Mouse (Mus musculus): ENCODE results near the gene Gpc5.

Gene Gpc5

DNA sequence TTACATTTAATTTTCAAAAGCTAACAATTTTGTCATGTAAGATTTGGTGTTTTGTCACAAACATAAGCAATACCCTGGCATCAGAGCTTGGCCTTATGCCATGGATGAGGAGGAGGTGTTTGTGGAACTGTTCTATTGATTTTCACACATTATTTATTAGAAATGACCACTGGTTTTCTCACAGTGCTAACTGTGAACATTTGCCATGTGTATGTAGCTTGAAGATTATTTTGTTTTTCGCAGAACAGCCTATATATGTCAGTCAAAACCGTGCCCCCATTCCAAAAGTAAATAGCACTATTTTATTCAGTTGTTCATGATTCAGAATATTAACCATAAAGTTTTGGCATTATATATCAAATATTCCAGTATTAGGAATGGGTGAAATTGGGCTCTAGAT is 1216.5 kb downstream of the Gpc5 start:
- DNase-seq (ENCODE audit: low read depth), result no peak

- no peak for DNase-seq (ENCODE audit: low read depth)
Observed at GRCm38 (mm10) chr14:116317491-116317890, 1225.5 kb downstream of the Gpc5 start.

- no peak for DNase-seq (ENCODE audit: low read depth)
Observed at GRCm38 (mm10) chr14:116336182-116336581, 1244.2 kb downstream of the Gpc5 start.

GRCm38 (mm10) chr14:116338395-116338794 is 1246.4 kb downstream of the Gpc5 start:
- no peak for DNase-seq (ENCODE audit: low read depth)

DNA sequence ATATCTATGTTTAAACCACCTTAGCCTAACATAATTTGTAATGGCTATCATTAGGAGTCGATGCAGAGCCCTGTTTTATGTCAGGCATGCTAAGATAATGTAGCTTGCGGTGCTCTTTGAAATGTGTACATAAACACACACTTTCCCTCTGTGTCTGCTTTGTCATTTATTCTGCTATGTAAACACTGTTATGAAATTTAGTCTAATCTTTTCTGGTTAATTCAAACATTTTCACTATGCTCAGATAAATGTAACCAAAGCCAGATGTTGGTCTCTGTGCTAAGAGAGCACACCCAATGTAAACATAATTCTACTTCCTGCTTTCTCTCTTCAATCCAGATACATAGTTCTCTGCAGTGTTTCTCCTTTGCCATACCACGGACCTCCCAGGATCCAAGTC is 1256.5 kb downstream of the Gpc5 start:
- DNase-seq (ENCODE audit: low read depth), result no peak

DNA sequence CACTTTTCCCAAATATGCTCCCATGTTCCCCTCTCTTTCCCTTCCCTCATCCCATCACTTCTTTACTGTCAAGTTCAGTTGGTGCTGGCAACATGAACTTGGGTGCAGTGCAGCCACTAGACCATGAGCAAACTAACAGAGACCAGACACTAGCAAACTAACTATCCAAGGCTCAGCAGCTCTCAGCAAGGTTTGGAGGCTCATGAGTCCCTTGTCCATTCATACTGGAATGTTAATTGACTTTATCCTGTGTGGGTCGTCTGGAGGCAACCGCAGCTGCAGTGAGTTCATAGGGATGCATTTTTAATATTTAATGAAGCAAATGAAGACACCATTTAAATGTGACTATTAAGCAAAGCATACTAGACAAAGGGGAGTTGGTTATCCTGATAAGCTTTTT is 1292.6 kb downstream of the Gpc5 start:
- DNase-seq (ENCODE audit: low read depth), result no peak

- DNase-seq (ENCODE audit: low read depth), result no peak
Observed at GRCm38 (mm10) chr14:116415511-116415910, 1323.5 kb downstream of the Gpc5 start.

GRCm38 (mm10) chr14:116448219-116448618 is 1356.2 kb downstream of the Gpc5 start:
- no peak for DNase-seq (ENCODE audit: low read depth)

DNA sequence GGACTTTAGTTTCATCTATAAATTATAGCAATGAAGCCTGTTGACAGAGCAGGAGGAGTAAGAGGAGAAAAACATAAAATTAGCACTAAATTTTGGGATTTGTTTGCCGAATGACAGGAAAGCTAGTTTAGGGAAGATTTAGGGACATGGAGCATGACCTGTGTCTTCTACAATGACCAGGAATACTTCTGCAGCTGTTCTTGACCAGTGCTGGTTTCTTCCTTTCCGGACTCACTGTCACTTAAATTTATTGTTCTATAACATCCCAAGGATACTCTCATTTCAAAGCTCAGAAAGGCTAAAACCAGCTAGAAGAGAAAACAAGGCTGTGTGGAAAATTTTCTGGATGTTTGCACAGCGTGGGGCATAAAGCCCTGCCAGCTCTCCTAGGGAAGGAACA is 1361.3 kb downstream of the Gpc5 start:
- no peak for DNase-seq (ENCODE audit: low read depth)

GRCm38 (mm10) chr14:116456211-116456610 is 1364.2 kb downstream of the Gpc5 start:
- no peak for DNase-seq (ENCODE audit: low read depth)

DNA sequence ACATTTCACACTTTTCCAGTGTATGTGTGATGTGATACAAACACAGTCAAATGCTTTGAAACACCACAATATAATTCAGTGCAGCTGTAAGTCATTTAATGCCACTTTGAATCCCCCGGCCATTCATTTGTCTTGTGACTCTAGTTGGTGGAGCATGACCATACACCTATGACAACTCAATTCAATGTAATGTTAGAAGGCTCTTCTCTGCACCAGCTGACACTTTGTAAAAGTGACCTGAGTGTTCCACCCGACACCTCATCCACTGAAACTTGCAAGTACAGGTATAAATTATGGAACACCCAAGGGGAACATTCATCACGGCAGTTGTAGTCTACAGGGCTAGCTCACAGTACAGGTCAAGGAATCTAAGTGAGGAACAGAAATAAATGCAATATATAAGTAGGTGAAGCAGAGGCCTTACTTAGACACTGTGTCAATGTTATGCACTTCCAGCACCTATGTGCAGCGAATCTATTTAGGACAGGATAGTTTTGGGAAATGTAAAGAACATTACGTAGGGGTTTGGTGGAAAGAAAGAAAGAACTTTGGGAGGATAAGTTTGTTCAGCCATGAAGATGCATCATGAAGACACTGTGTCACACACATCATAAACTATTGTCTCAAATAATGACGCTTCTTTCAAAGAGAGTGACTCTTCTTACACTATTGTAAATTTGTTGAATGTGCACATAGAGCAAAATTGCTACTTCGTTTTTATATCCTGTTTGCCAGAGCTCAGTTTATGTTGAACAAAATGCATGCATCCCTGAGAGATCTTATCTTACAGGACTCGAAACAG is 1381.6 kb downstream of the Gpc5 start:
- no peak for DNase-seq (ENCODE audit: low read depth)

DNA sequence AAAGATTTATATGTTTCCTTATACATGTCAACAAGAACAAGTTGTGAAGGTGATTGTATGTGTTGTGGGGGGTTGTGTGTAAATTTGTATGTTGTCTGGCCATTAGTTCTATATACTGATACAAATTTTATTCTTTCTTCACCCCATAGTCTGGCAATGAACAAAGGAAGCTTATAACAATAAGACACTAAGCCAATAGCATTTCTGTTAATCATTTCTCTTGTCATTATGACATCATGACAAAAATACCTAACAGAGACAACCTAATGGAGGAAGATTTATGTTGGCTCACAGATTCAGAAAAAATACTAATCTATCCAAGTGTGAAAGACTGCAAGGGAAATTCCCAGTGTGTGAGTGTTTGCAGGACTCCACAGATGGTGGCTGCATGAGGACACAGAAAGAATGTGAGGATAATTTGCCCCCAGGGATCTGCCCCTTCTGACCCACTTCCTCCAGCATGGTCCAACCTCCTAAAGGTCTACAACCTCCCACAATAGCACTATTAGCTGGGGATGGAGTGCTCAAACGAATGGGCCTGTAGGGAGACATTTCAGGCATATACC is 1402.4 kb downstream of the Gpc5 start:
- DNase-seq (ENCODE audit: low read depth), result no peak

DNA sequence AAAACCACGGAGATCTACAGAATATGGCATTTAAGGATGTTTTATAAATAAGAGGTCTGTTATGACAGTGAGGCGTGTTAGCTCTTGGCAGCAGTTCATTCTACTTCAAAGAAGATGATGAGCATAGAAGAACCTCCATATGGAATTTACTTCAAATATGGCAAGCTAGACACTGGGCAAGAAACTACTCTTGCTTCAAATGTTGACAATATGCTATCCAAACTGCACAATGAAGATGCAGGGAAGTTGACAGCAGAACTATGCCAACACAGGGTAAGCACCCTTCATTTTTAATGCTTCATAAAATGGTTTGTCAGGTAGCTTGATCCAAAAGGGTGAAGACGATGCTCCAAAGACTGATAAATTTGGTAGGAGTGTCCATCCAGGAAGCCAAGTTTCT is 1446.2 kb downstream of the Gpc5 start:
- DNase-seq (ENCODE audit: low read depth), result no peak

GRCm38 (mm10) chr14:116543746-116544145 is 1451.7 kb downstream of the Gpc5 start:
- no peak for DNase-seq (ENCODE audit: low read depth)

GRCm38 (mm10) chr14:116551401-116551800 is 1459.4 kb downstream of the Gpc5 start:
- DNase-seq (ENCODE audit: low read depth), result no peak

GRCm38 (mm10) chr14:116553316-116553715 is 1461.3 kb downstream of the Gpc5 start:
- no peak for DNase-seq (ENCODE audit: low read depth)

GRCm38 (mm10) chr14:116558141-116558800 is 1466.3 kb downstream of the Gpc5 start:
- DNase-seq (ENCODE audit: low read depth), result no peak

GRCm38 (mm10) chr14:116559990-116560389 is 1468.0 kb downstream of the Gpc5 start:
- DNase-seq (ENCODE audit: low read depth), result no peak

Measured in fibroblast of lung, adult 2 months (primary cell).